Mouse (Mus musculus) MEL (cell line): Measurements from ENCODE around the gene Cox4i2. TPM values are rescaled to one million over a fixed set of nuclear protein-coding genes. Genes with fewer than 3 reads are reported as not detected.

Experiments
- DNase-seq: peaks from one replicate; pipeline ENCODE4 v3.0.0; 2011; ENCODE audit warnings: low read depth, low spot score
- H3K27ac ChIP-seq: 2 replicates; pipeline ENCODE4 v1.5.1; 2012; ENCODE audit warnings: low read depth, mild to moderate bottlenecking, control low read depth, low read length, moderate library complexity; ENCODE audit not compliant: control insufficient read depth
- H3K27me3 ChIP-seq, 2 experiments: fragments of 150-350 bp in 1 of 2; sonication (generic) in 1 of 2; 2 replicates each; pipeline ENCODE4 v1.6.1; 2012; ENCODE audit warnings: low read length in 2 of 2, mild to moderate bottlenecking in 2 of 2, improper control_type of control experiment in 1 of 2, moderate library complexity in 1 of 2; ENCODE audit not compliant: insufficient read depth in 2 of 2, control insufficient read depth in 1 of 2
- H3K36me3 ChIP-seq, 2 experiments: 2 replicates each; pipeline ENCODE4 v1.6.1; 2012 to 2014; ENCODE audit warnings: low read length in 2 of 2, improper control_type of control experiment in 1 of 2, inconsistent platforms in 1 of 2, mild to moderate bottlenecking in 1 of 2; ENCODE audit not compliant: insufficient read depth in 2 of 2, control insufficient read depth in 1 of 2
- H3K4me1 ChIP-seq, 2 experiments: fragments of 150-350 bp in 1 of 2; sonication (generic) in 1 of 2; 2 replicates each; pipeline ENCODE4 v1.6.1; 2012; ENCODE audit warnings: low read length in 2 of 2, improper control_type of control experiment in 1 of 2, mild to moderate bottlenecking in 1 of 2; ENCODE audit not compliant: insufficient read depth in 2 of 2, control insufficient read depth in 1 of 2
- H3K4me3 ChIP-seq, 2 experiments: fragments of 150-350 bp in 1 of 2; sonication (generic) in 1 of 2; 2 replicates each; pipeline ENCODE4 v1.5.1; 2012; ENCODE audit warnings: low read depth in 2 of 2, low read length in 2 of 2, mild to moderate bottlenecking in 2 of 2, moderate library complexity in 2 of 2, control low read depth in 1 of 2, improper control_type of control experiment in 1 of 2; ENCODE audit not compliant: control insufficient read depth in 1 of 2, insufficient read depth in 1 of 2
- H3K79me2 ChIP-seq: 2 replicates; pipeline ENCODE4 v1.6.1; 2012; ENCODE audit warnings: mild to moderate bottlenecking, low read length, moderate library complexity; ENCODE audit not compliant: control insufficient read depth, poor library complexity, insufficient read depth
- H3K9ac ChIP-seq: 2 replicates; pipeline ENCODE4 v1.6.1; 2012; ENCODE audit warnings: low read depth, mild to moderate bottlenecking, control low read depth, low read length, moderate library complexity; ENCODE audit not compliant: control insufficient read depth, poor library complexity, severe bottlenecking
- H3K9me3 ChIP-seq: fragments of 150-350 bp; sonication (generic); replicated peaks from 2 replicates; pipeline ENCODE4 v1.6.1; 2012; ENCODE audit warnings: mild to moderate bottlenecking, low read length, improper control_type of control experiment, moderate library complexity; ENCODE audit not compliant: insufficient read depth
- BHLHE40 ChIP-seq: IDR thresholded peaks from 2 replicates; pipeline ENCODE4 v1.6.1; 2012; ENCODE audit warnings: low read depth, mild to moderate bottlenecking, inconsistent platforms, low read length, improper control_type of control experiment, borderline replicate concordance
- CHD1 ChIP-seq: IDR thresholded peaks from 2 replicates; pipeline ENCODE4 v1.6.1; 2012; ENCODE audit warnings: low read depth, mild to moderate bottlenecking, inconsistent platforms, low read length, improper control_type of control experiment
- CTCF ChIP-seq, 3 experiments: IDR thresholded peaks in 2 of 3; conservative IDR thresholded peaks in 1 of 3; 2 replicates each; pipeline ENCODE4 v1.5.1; 2011 to 2012; ENCODE audit warnings: low read length in 3 of 3, low read depth in 2 of 3, mild to moderate bottlenecking in 2 of 3, improper control_type of control experiment in 1 of 3, inconsistent platforms in 1 of 3, mixed read lengths in 1 of 3, moderate library complexity in 1 of 3; ENCODE audit not compliant: control insufficient read depth in 1 of 3, insufficient read depth in 1 of 3, poor library complexity in 1 of 3, severe bottlenecking in 1 of 3
- E2F4 ChIP-seq: IDR thresholded peaks from 2 replicates; pipeline ENCODE4 v1.6.1; 2011; ENCODE audit warnings: low read depth, low read length, improper control_type of control experiment, borderline replicate concordance
- ELF1 ChIP-seq: IDR thresholded peaks from 2 replicates; pipeline ENCODE4 v1.6.1; 2014; ENCODE audit warnings: low read depth, mild to moderate bottlenecking, inconsistent platforms, low read length, improper control_type of control experiment, moderate library complexity
- ETS1 ChIP-seq: IDR thresholded peaks from 2 replicates; pipeline ENCODE4 v1.6.1; 2012; ENCODE audit warnings: low read depth, mild to moderate bottlenecking, inconsistent platforms, low read length, improper control_type of control experiment, moderate library complexity
- GABPA ChIP-seq: IDR thresholded peaks from 2 replicates; pipeline ENCODE4 v1.6.1; 2012; ENCODE audit warnings: low read depth, mild to moderate bottlenecking, inconsistent platforms, low read length, improper control_type of control experiment, moderate library complexity
- GATA1 ChIP-seq: IDR thresholded peaks from 2 replicates; pipeline ENCODE4 v1.6.1; 2011; ENCODE audit warnings: low read depth, low read length, improper control_type of control experiment
- JUND ChIP-seq: IDR thresholded peaks from 2 replicates; pipeline ENCODE4 v1.6.1; 2011; ENCODE audit warnings: low read depth, mild to moderate bottlenecking, improper control_type of control experiment, low read length
- MXI1 ChIP-seq: IDR thresholded peaks from 2 replicates; pipeline ENCODE4 v1.6.1; 2011; ENCODE audit warnings: mild to moderate bottlenecking, low read depth, low read length, improper control_type of control experiment
- MYC ChIP-seq: IDR thresholded peaks from 2 replicates; pipeline ENCODE4 v1.6.1; 2011; ENCODE audit warnings: low read depth, mild to moderate bottlenecking, low read length, improper control_type of control experiment, moderate library complexity
- NRF1 ChIP-seq: IDR thresholded peaks from 2 replicates; pipeline ENCODE4 v1.6.1; 2014; ENCODE audit warnings: low read depth, mild to moderate bottlenecking, inconsistent platforms, low read length, improper control_type of control experiment, moderate library complexity; ENCODE audit not compliant: poor library complexity, insufficient read depth, severe bottlenecking
- SIN3A ChIP-seq: IDR thresholded peaks from 2 replicates; pipeline ENCODE4 v1.6.1; 2012; ENCODE audit warnings: low read length, improper control_type of control experiment, inconsistent platforms
- TAL1 ChIP-seq: IDR thresholded peaks from 2 replicates; pipeline ENCODE4 v1.6.1; 2012; ENCODE audit warnings: mild to moderate bottlenecking, inconsistent platforms, low read length, moderate library complexity, mixed read lengths
- TBP ChIP-seq: IDR thresholded peaks from 2 replicates; pipeline ENCODE4 v1.8.0; 2011; ENCODE audit warnings: low read depth, low read length, improper control_type of control experiment
- USF2 ChIP-seq, 2 experiments: IDR thresholded peaks; 2 replicates each; pipeline ENCODE4 v1.6.1; 2011 to 2012; ENCODE audit warnings: improper control_type of control experiment in 2 of 2, low read length in 2 of 2, borderline replicate concordance in 1 of 2, inconsistent platforms in 1 of 2, low read depth in 1 of 2, mild to moderate bottlenecking in 1 of 2; ENCODE audit not compliant: insufficient read depth in 1 of 2
- ZC3H11A ChIP-seq: IDR thresholded peaks from 2 replicates; pipeline ENCODE4 v1.6.1; 2012; ENCODE audit warnings: low read depth, mild to moderate bottlenecking, inconsistent platforms, low read length, improper control_type of control experiment
- polyA plus RNA-seq, 2 experiments: library from polyadenylated mRNA; stranded (reverse) in 1 of 2; unstranded in 1 of 2; fragments of >175 nt in 1 of 2; fragments of >200 nt in 1 of 2; gene quantifications; 2 replicates each; pipeline versions ENCODE4 v1.2.1 to v1.2.4; 2012; ENCODE audit warnings: low replicate concordance in 2 of 2, low read depth in 1 of 2; ENCODE audit not compliant: insufficient read length in 2 of 2, insufficient read depth in 1 of 2, missing spikeins in 1 of 2
- total RNA-seq: library from RNA; depleted of rRNA; stranded (reverse); fragments of 300-350 nt; gene quantifications from 2 replicates; pipeline ENCODE4 v1.2.3, GENCODE M21; 2012

Gene Cox4i2
- total and polyA plus RNA-seq, 3 experiments = 0.17 TPM; not detected in 2

DNA sequence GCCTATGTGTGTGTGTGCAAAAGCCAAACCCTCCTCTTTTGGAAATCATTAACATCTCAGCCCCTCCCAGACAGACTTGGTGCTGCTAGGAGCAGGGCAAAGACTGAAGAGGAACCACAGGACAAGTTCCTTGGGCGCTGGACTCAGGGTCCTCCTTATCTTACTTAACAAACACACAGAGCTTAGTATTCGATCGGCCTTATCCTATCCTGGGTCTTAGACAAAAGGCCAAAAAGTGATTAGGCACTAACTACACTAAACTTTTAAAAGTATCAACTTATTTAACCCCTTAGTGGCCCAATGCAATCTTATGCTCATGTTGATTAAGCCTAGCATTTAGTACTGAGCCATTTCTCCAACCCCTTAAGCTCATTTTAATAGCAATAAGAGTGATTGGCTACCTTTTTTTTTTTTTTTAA is 14.1 kb upstream of the Cox4i2 start (continued):
- TF ChIP-seq MXI1 (no peak), CHD1 (peak; percentile 85; the same call in 1 of the 2 replicates), GATA1 (peak; percentile 91), TBP (peak; percentile 72), SIN3A (peak; percentile 93), ELF1 (no peak), ZC3H11A (no peak), CTCF (IDR thresholded peaks at IDR 0.05 in 2 of 3, conservative IDR thresholded peaks at IDR 0.05 in 1 of 3; ENCODE audit: control insufficient read depth in 1 of 3, insufficient read depth in 1 of 3, low read depth in 2 of 3, low read length in 3 of 3, poor library complexity in 1 of 3, severe bottlenecking in 1 of 3) (no peak), E2F4 (no peak), TAL1 (peak; percentile 59), BHLHE40 (no peak), JUND (no peak), USF2 (IDR thresholded peaks at IDR 0.05; ENCODE audit: borderline replicate concordance in 1 of 2, insufficient read depth in 1 of 2, low read depth in 1 of 2, low read length in 2 of 2) (no peak), GABPA (no peak), NRF1 (no peak), ETS1 (peak; percentile 73)

DNA sequence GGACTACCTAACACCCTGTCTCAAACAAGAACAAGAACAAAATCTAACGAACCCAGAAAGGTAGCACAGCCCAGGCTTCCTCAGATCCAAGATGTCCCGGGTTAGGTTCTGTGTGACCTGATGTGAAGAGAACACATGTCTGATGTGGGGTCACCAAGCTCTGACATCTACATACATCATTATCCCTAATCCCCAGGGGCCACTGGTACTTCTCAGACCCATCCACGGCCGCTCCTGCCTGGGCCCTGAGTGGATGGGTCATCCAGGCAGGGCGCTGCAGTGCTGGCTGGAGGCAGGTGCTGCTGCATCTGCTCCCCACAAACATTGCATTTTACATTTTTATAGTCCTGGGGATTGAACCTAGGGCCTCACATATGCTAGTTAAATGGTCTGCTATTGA is 13.5 kb upstream of the Cox4i2 start:
- H3K36me3 ChIP-seq = peaks cover 0 to 28% of the 10 kb centered on the region in 2 experiments; a peak in 2 of 4 replicates
- no peaks in the 10 kb centered on the region for H3K27me3 ChIP-seq
- peak overlapping the region; percentile 48 for H3K9ac ChIP-seq
- peak; percentile 61 for DNase-seq
- H3K4me3 ChIP-seq = peak overlapping the region; percentile 3 to 28
- TF ChIP-seq MYC = no peak
- TF ChIP-seq SIN3A = no peak
- TF ChIP-seq JUND = no peak
- peaks cover 18% of the 10 kb centered on the region for H3K79me2 ChIP-seq
- H3K4me1 ChIP-seq = peaks cover 0 to 48% of the 10 kb centered on the region in 2 experiments; a peak in 3 of 4 replicates
- H3K27ac ChIP-seq = peak overlapping the region; percentile 90
- H3K9me3 ChIP-seq = no peaks in the 10 kb centered on the region
